8 mouse cellular contexts compared by ENCODE assay signal in genomic region chr9:66512351-66512671, GRCm38 (mm10). TPM values are rescaled to one million over a fixed set of nuclear protein-coding genes. Genes with fewer than 3 reads are reported as not detected.
DNase-seq lines count a peak whose midpoint lies in the region; ATAC-seq and TF ChIP-seq lines count a peak whose summit lies in the region.

No protein-coding gene starts in this region.

- peak overlapping the region; percentile 73 for H3K4me2 ChIP-seq in CH12.LX (ENCODE audit: insufficient read depth, low read depth, poor library complexity, severe bottlenecking)
- H3K4me2 ChIP-seq in forebrain, embryonic 13.5 days, result peak overlapping the region; percentile 97
- peak overlapping the region; percentile 97 for H3K4me2 ChIP-seq in liver, embryonic 15.5 days
- peak overlapping the region; percentile 97 for H3K4me2 ChIP-seq in neural tube, embryonic 11.5 days (ENCODE audit: low read depth)
- H3K4me2 ChIP-seq in stomach, embryonic 16.5 days (ENCODE audit: low read depth, low read length), result peak overlapping the region; percentile 82

- peak overlapping the region; percentile 95 for H3K27ac ChIP-seq in CH12.LX (ENCODE audit: insufficient read depth, low read depth)
- H3K27ac ChIP-seq in forebrain, embryonic 13.5 days, result peak overlapping the region; percentile 97
- H3K27ac ChIP-seq in liver, embryonic 15.5 days (replicated peaks), result peak overlapping the region; percentile 93
- H3K27ac ChIP-seq in neural tube, embryonic 11.5 days (ENCODE audit: low read depth, low read length), result peak overlapping the region; percentile 94
- H3K27ac ChIP-seq in stomach, embryonic 16.5 days (ENCODE audit: low read length), result peak overlapping the region; percentile 98

- no peaks in the 10 kb centered on the region for H3K27me3 ChIP-seq in CH12.LX (replicated peaks)
- H3K27me3 ChIP-seq in forebrain, embryonic 13.5 days, result no peaks in the 10 kb centered on the region
- no peaks in the 10 kb centered on the region for H3K27me3 ChIP-seq in liver, embryonic 15.5 days
- H3K27me3 ChIP-seq in neural tube, embryonic 11.5 days (ENCODE audit: control insufficient read depth, insufficient read depth, low read length), result no peaks in the 10 kb centered on the region
- no peaks in the 10 kb centered on the region for H3K27me3 ChIP-seq in stomach, embryonic 16.5 days (ENCODE audit: control insufficient read depth, insufficient read depth, low read length)

- H3K9ac ChIP-seq in CH12.LX (ENCODE audit: insufficient read depth, low read depth), result peak overlapping the region; percentile 67
- peak overlapping the region; percentile 82 for H3K9ac ChIP-seq in forebrain, embryonic 13.5 days
- H3K9ac ChIP-seq in liver, embryonic 15.5 days, result peak overlapping the region; percentile 78
- H3K9ac ChIP-seq in neural tube, embryonic 11.5 days (ENCODE audit: low read length), result peak overlapping the region; percentile 83
- peak overlapping the region; percentile 82 for H3K9ac ChIP-seq in stomach, embryonic 16.5 days (ENCODE audit: low read length)

- peak; percentile 88 for TF ChIP-seq POLR2A in CH12.LX (IDR thresholded peaks at IDR 0.05; ENCODE audit: low read depth, low read length)

- no peak for TF ChIP-seq EP300 in CH12.LX (IDR thresholded peaks at IDR 0.05; ENCODE audit: low read length)

- no peak for TF ChIP-seq CTCF in CH12.LX (conservative IDR thresholded peaks at IDR 0.05 in 1 of 2, IDR thresholded peaks at IDR 0.05 in 1 of 2; ENCODE audit: low read depth in 2 of 2, low read length in 2 of 2)

- intact Hi-C loops in heart, postnatal 10 days (cut with DNase I), result loop anchor here (5.0 kb wide), 1 partner anchor 275 kb away; no protein-coding TSS in a partner anchor

- H3K4me3 ChIP-seq in CH12.LX (replicated peaks in 1 of 3; ENCODE audit: low read depth in 2 of 3, low read length in 2 of 3, poor library complexity in 1 of 3), result peak overlapping the region; percentile 56 to 68 (median 64)
- H3K4me3 ChIP-seq in forebrain, embryonic 13.5 days, result peak overlapping the region; percentile 64
- peak overlapping the region; percentile 69 for H3K4me3 ChIP-seq in liver, embryonic 15.5 days (replicated peaks)
- peak overlapping the region; percentile 58 for H3K4me3 ChIP-seq in neural tube, embryonic 11.5 days (ENCODE audit: low read depth, low read length)
- peak overlapping the region; percentile 62 for H3K4me3 ChIP-seq in stomach, embryonic 16.5 days (replicated peaks; ENCODE audit: low read length)

- TF ChIP-seq RAD21 in CH12.LX (IDR thresholded peaks at IDR 0.05; ENCODE audit: low read depth, low read length), result no peak

- in situ Hi-C loops in CH12.LX (cut with MboI; ENCODE audit: low pct_ligation_motif_present, low pct_unique_long_range_greater_than_20kb, low sequenced_read_pairs), result loop anchor here (10.0 to 25.0 kb wide), 4 partner anchors 192 to 475 kb away; partner anchors contain the start of genes Aph1b, Ciao2a, Gm10647 and Lactb

- DNase-seq in CH12.LX (ENCODE audit: extremely low read depth), result peak; percentile 94
- DNase-seq in c-Kit-positive CD71-positive TER-119-positive erythroid progenitor cells, embryonic 14.5 days (ENCODE audit: low spot score), result peak; percentile 69
- peak; percentile 91 to 92 for DNase-seq in heart, postnatal 10 days
- peak; percentile 88 to 93 for DNase-seq in kidney, postnatal 4 days
- peak; percentile 87 for DNase-seq in neural tube, embryonic 11.5 days (ENCODE audit: low spot score)

- H3K36me3 ChIP-seq in CH12.LX (replicated peaks in 1 of 2; ENCODE audit: control insufficient read depth in 1 of 2, insufficient read depth in 1 of 2, low read length in 1 of 2), result peaks cover 36 to 64% of the 10 kb centered on the region in 2 experiments
- H3K36me3 ChIP-seq in forebrain, embryonic 13.5 days (ENCODE audit: poor library complexity, severe bottlenecking), result peaks cover 60% of the 10 kb centered on the region
- peaks cover 75% of the 10 kb centered on the region for H3K36me3 ChIP-seq in liver, embryonic 15.5 days (replicated peaks)
- peaks cover 6% of the 10 kb centered on the region for H3K36me3 ChIP-seq in neural tube, embryonic 11.5 days (ENCODE audit: control insufficient read depth, insufficient read depth, low read length)
- peaks cover 13% of the 10 kb centered on the region for H3K36me3 ChIP-seq in stomach, embryonic 16.5 days (ENCODE audit: control insufficient read depth, insufficient read depth, low read length)

- ATAC-seq in forebrain, embryonic 13.5 days, result peak; percentile 84
- ATAC-seq in liver, embryonic 15.5 days (ENCODE audit: insufficient read depth), result peak; percentile 68
- ATAC-seq in neural tube, embryonic 11.5 days (ENCODE audit: insufficient read depth, low FRiP score, low TSS enrichment), result peak; percentile 90
- peak; percentile 81 for ATAC-seq in stomach, embryonic 16.5 days (ENCODE audit: insufficient read depth, low FRiP score)

- no peaks in the 10 kb centered on the region for H3K9me3 ChIP-seq in CH12.LX (replicated peaks; ENCODE audit: low read length)
- no peaks in the 10 kb centered on the region for H3K9me3 ChIP-seq in forebrain, embryonic 13.5 days (replicated peaks)
- no peaks in the 10 kb centered on the region for H3K9me3 ChIP-seq in liver, embryonic 15.5 days (replicated peaks)
- no peaks in the 10 kb centered on the region for H3K9me3 ChIP-seq in neural tube, embryonic 11.5 days (ENCODE audit: control insufficient read depth, low read length)
- H3K9me3 ChIP-seq in stomach, embryonic 16.5 days (replicated peaks; ENCODE audit: control insufficient read depth, low read length), result no peaks in the 10 kb centered on the region

- peaks cover 24 to 72% of the 10 kb centered on the region in 2 experiments for H3K4me1 ChIP-seq in CH12.LX (ENCODE audit: control insufficient read depth in 1 of 2, insufficient read depth in 2 of 2)
- H3K4me1 ChIP-seq in forebrain, embryonic 13.5 days, result peaks cover 35% of the 10 kb centered on the region
- peaks cover 56% of the 10 kb centered on the region for H3K4me1 ChIP-seq in liver, embryonic 15.5 days (replicated peaks)
- H3K4me1 ChIP-seq in neural tube, embryonic 11.5 days (ENCODE audit: control insufficient read depth, insufficient read depth, low read length), result peaks cover 4% of the 10 kb centered on the region; the same call in 1 of the 2 replicates
- peaks cover 36% of the 10 kb centered on the region for H3K4me1 ChIP-seq in stomach, embryonic 16.5 days (ENCODE audit: control insufficient read depth, insufficient read depth, low read length)

- WGBS in forebrain, embryonic 13.5 days, result 2% methylated on average over 8 of the region's 8 CpGs
- under 1% methylated on average over 8 of the region's 8 CpGs for WGBS in liver, embryonic 15.5 days (ENCODE audit: insufficient replicate concordance)
- under 1% methylated on average over 8 of the region's 8 CpGs for WGBS in neural tube, embryonic 11.5 days
- under 1% methylated on average over 8 of the region's 8 CpGs for WGBS in stomach, embryonic 16.5 days

- dilution Hi-C loops in CH12.LX (cut with MboI; ENCODE audit: extremely low pct_ligation_motif_present, extremely low pct_unique_long_range_greater_than_20kb, low sequenced_read_pairs), result no loop called here

- H3K79me2 ChIP-seq in CH12.LX (replicated peaks; ENCODE audit: control insufficient read depth, extremely low read depth, insufficient read depth, poor library complexity, severe bottlenecking), result no peaks in the 10 kb centered on the region

TF ChIP-seq in CH12.LX, 34 proteins besides CTCF, POLR2A, EP300 and RAD21:
- TF ChIP-seq MYC (IDR thresholded peaks at IDR 0.05; ENCODE audit: low read depth, low read length), result peak; percentile 54; the same call in 1 of the 2 replicates
- peak; percentile 35; the same call in 1 of the 2 replicates for TF ChIP-seq TCF12 (IDR thresholded peaks at IDR 0.05; ENCODE audit: low read depth, low read length)
- TF ChIP-seq GABPA (IDR thresholded peaks at IDR 0.05; ENCODE audit: insufficient replicate concordance, low read depth, low read length), result no peak
- TF ChIP-seq ELF1 (IDR thresholded peaks at IDR 0.05; ENCODE audit: low read depth, low read length), result peak; percentile 46; the same call in 1 of the 2 replicates
- TF ChIP-seq TBP (conservative IDR thresholded peaks at IDR 0.05; ENCODE audit: low read depth, low read length), result peak; percentile 75
- TF ChIP-seq ZMIZ1 (IDR thresholded peaks at IDR 0.05; ENCODE audit: low read depth, low read length), result peak; percentile 28; the same call in 1 of the 2 replicates
- TF ChIP-seq ZNF384 (IDR thresholded peaks at IDR 0.05; ENCODE audit: low read depth, low read length), result no peak
- TF ChIP-seq MXI1 (IDR thresholded peaks at IDR 0.05; ENCODE audit: low read depth, low read length), result peak; percentile 2; the same call in 1 of the 2 replicates
- TF ChIP-seq POLR2AphosphoS2 (IDR thresholded peaks at IDR 0.05; ENCODE audit: low read depth, low read length), result 0 out of 2 replicates have a peak, but pooled peaks have one; percentile 76
- no peak for TF ChIP-seq KAT2A (IDR thresholded peaks at IDR 0.05; ENCODE audit: insufficient replicate concordance, low read length)
- TF ChIP-seq MAX (IDR thresholded peaks at IDR 0.05; ENCODE audit: low read length), result peak; percentile 96
- no peak for TF ChIP-seq JUND (conservative IDR thresholded peaks at IDR 0.05; ENCODE audit: low read depth, low read length)
- TF ChIP-seq UBTF (IDR thresholded peaks at IDR 0.05; ENCODE audit: low read depth, low read length), result no peak
- peak; percentile 93 for TF ChIP-seq USF2 (conservative IDR thresholded peaks at IDR 0.05; ENCODE audit: low read depth, low read length)
- peak; percentile 71 for TF ChIP-seq BHLHE40 (IDR thresholded peaks at IDR 0.05; ENCODE audit: low read depth, low read length)
- peak; percentile 95 for TF ChIP-seq USF1 (IDR thresholded peaks at IDR 0.05; ENCODE audit: low read depth, low read length)
- peak; percentile 74 for TF ChIP-seq NELFE (IDR thresholded peaks at IDR 0.05; ENCODE audit: low read depth, low read length)

RNA-seq across cellular contexts. Expression of gene Fbxl22, which starts 2.1 kb away (rescaled TPM):
- total RNA-seq in CH12.LX (2012; rRNA removed) (0.34 and 0.63 TPM in 2 replicates), CH12.LX (2014; rRNA removed) (0.05 and 0.19 TPM in 2 replicates)
- polyA plus RNA-seq in CH12.LX (2012; ENCODE audit: insufficient read length, low read depth), result 0.18 and 0.21 TPM in 2 replicates
- polyA plus RNA-seq in forebrain, embryonic 13.5 days (2015; fragmentation: Nextera tagmentation; extraction: Ambion mirVana), result 2.5 and 2.6 TPM in 2 replicates
- total RNA-seq in heart, postnatal 10 days (2021), result 10 to 100 TPM; 69.0 to 73.3 TPM
- polyA plus RNA-seq in liver, embryonic 15.5 days (2015; fragmentation: Nextera tagmentation; extraction: Ambion mirVana), result 1.0 and 1.5 TPM in 2 replicates
- 2.8 and 3.0 TPM in 2 replicates for polyA plus RNA-seq in neural tube, embryonic 11.5 days (2014; fragmentation: Nextera tagmentation; extraction: Ambion mirVana)
- polyA plus RNA-seq in stomach, embryonic 16.5 days (2015; fragmentation: Nextera tagmentation; extraction: Ambion mirVana), result 26.6 and 27.1 TPM in 2 replicates

Comparison
In these comparisons a context has a peak if more than half of its experiments do, and no peak if none do; other contexts are left out.
1. Peak in every context shown above with its lines: DNase-seq, ATAC-seq, H3K4me3 ChIP-seq and H3K27ac ChIP-seq.